ENCODE assay signal across 8 mouse cellular contexts in genomic region chr12:80462942-80463651, GRCm38 (mm10). TPM values are rescaled to one million over a fixed set of nuclear protein-coding genes. Genes with fewer than 3 reads are reported as not detected.
A peak's percentile ranks its signal among the peaks of the same experiment; 100 is the strongest.
DNase-seq lines count a peak whose midpoint lies in the region; ATAC-seq and TF ChIP-seq lines count a peak whose summit lies in the region.

TSS of gene Exd2 (plus strand) at chr12:80463095.

- H3K4me3 ChIP-seq in ES-Bruce4 (ENCODE audit: low read depth, low read length): peak within 1 kb of the TSS; percentile 91
- H3K4me3 ChIP-seq in forebrain, embryonic 13.5 days: peak within 1 kb of the TSS; percentile 93
- peak within 1 kb of the TSS; percentile 73 for H3K4me3 ChIP-seq in liver, postnatal 0 days (ENCODE audit: low read depth, low read length)
- peak within 1 kb of the TSS; percentile 68 for H3K4me3 ChIP-seq in neural tube, embryonic 14.5 days (ENCODE audit: low read depth, low read length)

- ATAC-seq in cerebellum, adult (ENCODE audit: insufficient number of reproducible peaks, low FRiP score, low TSS enrichment): peak; percentile 92
- peak; percentile 98 for ATAC-seq in forebrain, embryonic 13.5 days
- peak; percentile 99 for ATAC-seq in liver, postnatal 0 days
- ATAC-seq in neural tube, embryonic 14.5 days (ENCODE audit: low read depth): peak; percentile 97

- H3K9me3 ChIP-seq in ES-Bruce4 (replicated peaks; ENCODE audit: control insufficient read depth, insufficient read depth, low read length, poor library complexity, severe bottlenecking): no peaks in the 10 kb centered on the region
- no peaks in the 10 kb centered on the region for H3K9me3 ChIP-seq in forebrain, embryonic 13.5 days (replicated peaks)
- H3K9me3 ChIP-seq in liver, postnatal 0 days (ENCODE audit: low read length): no peaks in the 10 kb centered on the region
- no peaks in the 10 kb centered on the region for H3K9me3 ChIP-seq in neural tube, embryonic 14.5 days (ENCODE audit: control insufficient read depth, low read length)

- DNase-seq in heart, postnatal 10 days: peak; percentile 92 to 95
- DNase-seq in large intestine, adult 2 months (ENCODE audit: low read depth, low spot score): peak; percentile 73
- peak; percentile 90 for DNase-seq in liver, postnatal 0 days
- peak; percentile 90 for DNase-seq in testis, postnatal 10 days (ENCODE audit: low spot score)

- H3K9ac ChIP-seq in ES-Bruce4 (ENCODE audit: low read depth, poor library complexity, severe bottlenecking): peak within 1 kb of the TSS; percentile 73
- H3K9ac ChIP-seq in forebrain, embryonic 13.5 days: peak within 1 kb of the TSS; percentile 88
- peak within 1 kb of the TSS; percentile 71 for H3K9ac ChIP-seq in liver, postnatal 0 days (replicated peaks)
- H3K9ac ChIP-seq in neural tube, embryonic 14.5 days (replicated peaks; ENCODE audit: low read depth, low read length): peak within 1 kb of the TSS; percentile 84

- no peak for TF ChIP-seq EP300 in ES-Bruce4 (IDR thresholded peaks at IDR 0.05; ENCODE audit: insufficient read depth, low read depth, low read length)
- TF ChIP-seq EP300 in liver, postnatal 0 days (IDR thresholded peaks at IDR 0.05; ENCODE audit: low read depth): peak; percentile 51; the same call in 1 of the 2 replicates

- TF ChIP-seq CTCF in ES-Bruce4 (IDR thresholded peaks at IDR 0.05; ENCODE audit: low read depth, low read length): no peak
- no peak for TF ChIP-seq CTCF in liver, postnatal 0 days (IDR thresholded peaks at IDR 0.05; ENCODE audit: low read depth)

- no peaks in the 10 kb centered on the region for H3K4me1 ChIP-seq in ES-Bruce4 (ENCODE audit: control insufficient read depth, insufficient read depth, low read length)
- H3K4me1 ChIP-seq in forebrain, embryonic 13.5 days: peaks cover 9% of the 10 kb centered on the region
- no peaks in the 10 kb centered on the region for H3K4me1 ChIP-seq in liver, postnatal 0 days (ENCODE audit: insufficient read depth)
- peaks cover 3% of the 10 kb centered on the region; the same call in 1 of the 2 replicates for H3K4me1 ChIP-seq in neural tube, embryonic 14.5 days (ENCODE audit: control insufficient read depth, insufficient read depth, low read length)

- TF ChIP-seq POLR2A in ES-Bruce4 (IDR thresholded peaks at IDR 0.05; ENCODE audit: insufficient read depth, low read length): no peak

- H3K27ac ChIP-seq in ES-Bruce4 (ENCODE audit: insufficient read depth, low read length): peak within 1 kb of the TSS; percentile 80
- peak within 1 kb of the TSS; percentile 75 for H3K27ac ChIP-seq in forebrain, embryonic 13.5 days
- H3K27ac ChIP-seq in liver, postnatal 0 days (ENCODE audit: low read depth): peak within 1 kb of the TSS; percentile 77
- peak within 1 kb of the TSS; percentile 58; the same call in 1 of the 2 replicates for H3K27ac ChIP-seq in neural tube, embryonic 14.5 days (ENCODE audit: low read depth, low read length)

- under 1% methylated on average over 41 of the region's 45 CpGs for WGBS in forebrain, embryonic 13.5 days
- WGBS in large intestine, adult 2 months: under 1% methylated on average over 45 of the region's 45 CpGs
- under 1% methylated on average over 40 of the region's 45 CpGs for WGBS in liver, postnatal 0 days (ENCODE audit: insufficient replicate concordance)
- WGBS in neural tube, embryonic 14.5 days: under 1% methylated on average over 43 of the region's 45 CpGs

- H3K4me2 ChIP-seq in forebrain, embryonic 13.5 days: peak within 1 kb of the TSS; percentile 90
- H3K4me2 ChIP-seq in liver, postnatal 0 days (ENCODE audit: low read depth, low read length): peak within 1 kb of the TSS; percentile 83
- peak within 1 kb of the TSS; percentile 68 for H3K4me2 ChIP-seq in neural tube, embryonic 14.5 days (ENCODE audit: low read depth, low read length)

- no peaks in the 10 kb centered on the region for H3K36me3 ChIP-seq in ES-Bruce4 (ENCODE audit: control insufficient read depth, insufficient read depth, low read length, poor library complexity, severe bottlenecking)
- H3K36me3 ChIP-seq in forebrain, embryonic 13.5 days (ENCODE audit: poor library complexity, severe bottlenecking): no peaks in the 10 kb centered on the region
- H3K36me3 ChIP-seq in liver, postnatal 0 days (replicated peaks; ENCODE audit: insufficient read depth, low read length): no peaks in the 10 kb centered on the region
- no peaks in the 10 kb centered on the region for H3K36me3 ChIP-seq in neural tube, embryonic 14.5 days (ENCODE audit: control insufficient read depth, insufficient read depth, low read length)

- intact Hi-C loops in heart, postnatal 10 days (cut with DNase I): loop anchor here (1.0 kb wide), 1 partner anchor 27 kb away; the partner anchor contains the start of gene Dcaf5

- no peaks in the 10 kb centered on the region for H3K27me3 ChIP-seq in ES-Bruce4 (ENCODE audit: control insufficient read depth, insufficient read depth, low read length, poor library complexity, severe bottlenecking)
- H3K27me3 ChIP-seq in forebrain, embryonic 13.5 days: no peaks in the 10 kb centered on the region
- no peaks in the 10 kb centered on the region for H3K27me3 ChIP-seq in liver, postnatal 0 days (ENCODE audit: insufficient read depth, low read length)
- no peaks in the 10 kb centered on the region for H3K27me3 ChIP-seq in neural tube, embryonic 14.5 days (ENCODE audit: control insufficient read depth, insufficient read depth, low read length)

RNA-seq across cellular contexts. Expression of gene Exd2, which starts in this region (rescaled TPM):
- 20.8 and 24.1 TPM in 2 replicates for polyA plus RNA-seq in ES-Bruce4 (2011; ENCODE audit: insufficient read depth, insufficient read length, low read depth, missing spikeins)
- 52.6 and 53.8 TPM in 2 replicates for polyA plus RNA-seq in forebrain, embryonic 13.5 days (2015; fragmentation: Nextera tagmentation; extraction: Ambion mirVana)
- 10 to 100 TPM; 12.8 to 13.3 TPM for total RNA-seq in heart, postnatal 10 days (2021)
- 7.3 and 9.7 TPM in 2 replicates for polyA plus RNA-seq in large intestine, adult 2 months (2012; rRNA removed)
- 3.4 and 3.6 TPM in 2 replicates for polyA plus RNA-seq in liver, postnatal 0 days (2015; fragmentation: Nextera tagmentation; extraction: Ambion mirVana)
- 60.9 and 63.6 TPM in 2 replicates for polyA plus RNA-seq in neural tube, embryonic 14.5 days (2014; fragmentation: Nextera tagmentation; extraction: Ambion mirVana)

Comparison
In these comparisons a context has a peak if more than half of its experiments do, and no peak if none do; other contexts are left out.
1. Peak in every context shown above with its lines: DNase-seq, ATAC-seq, H3K4me3 ChIP-seq and H3K27ac ChIP-seq.